Mouse (Mus musculus) spleen, adult 2 months (tissue): Measurements from ENCODE around the gene Tmem79. TPM values are rescaled to one million over a fixed set of nuclear protein-coding genes. Genes with fewer than 3 reads are reported as not detected.
"Not testable (repeated sequence)": the region's sequence is repeated elsewhere in the genome, so short reads cannot be mapped to it uniquely, and the experiment has no call there.

ENCODE experiments used
- DNase-seq, 2 experiments: peaks; one replicate each; pipeline versions ENCODE4 v3.0.0 to v3.0.0-alpha.2; 2012 to 2021; ENCODE audit warnings: low spot score in 2 of 2, low read depth in 1 of 2
- H3K27ac ChIP-seq: fragments of 200-500 bp; 2 replicates; pipeline ENCODE4 v1.5.1; 2012; ENCODE audit warnings: low read length, inconsistent platforms; ENCODE audit not compliant: insufficient read depth
- H3K27me3 ChIP-seq: fragments of 200-500 bp; 2 replicates; pipeline ENCODE4 v1.6.1; 2012; ENCODE audit warnings: mild to moderate bottlenecking, moderate library complexity, low read length, inconsistent platforms; ENCODE audit not compliant: control insufficient read depth, insufficient read depth
- H3K36me3 ChIP-seq: fragments of 200-500 bp; 2 replicates; pipeline ENCODE4 v1.6.1; 2012; ENCODE audit warnings: mild to moderate bottlenecking, low read length, inconsistent platforms; ENCODE audit not compliant: control insufficient read depth, insufficient read depth
- H3K4me1 ChIP-seq: fragments of 200-500 bp; 2 replicates; pipeline ENCODE4 v1.6.1; 2011; ENCODE audit warnings: inconsistent platforms; ENCODE audit not compliant: control insufficient read depth, insufficient read depth, insufficient read length
- H3K4me3 ChIP-seq: fragments of 200-500 bp; 2 replicates; pipeline ENCODE4 v1.5.1; 2011; ENCODE audit warnings: mild to moderate bottlenecking, inconsistent platforms; ENCODE audit not compliant: insufficient read depth, insufficient read length; ENCODE audit errors: extremely low read depth
- CTCF ChIP-seq: fragments of 200-500 bp; IDR thresholded peaks from 2 replicates; pipeline ENCODE4 v1.5.1; 2011; ENCODE audit warnings: mild to moderate bottlenecking, inconsistent platforms; ENCODE audit not compliant: insufficient read depth, insufficient read length, insufficient replicate concordance; ENCODE audit errors: extremely low read depth
- POLR2A ChIP-seq: fragments of 200-500 bp; IDR thresholded peaks from 2 replicates; pipeline ENCODE4 v1.6.1; 2011; ENCODE audit warnings: low read depth, low read length, inconsistent platforms
- WGBS: fragments of 180-500 bp; shearing (Covaris S2); methylation state at CpG from one replicate; pipeline ENCODE4 v1.1.7; 2018; 5-methylcytosine and 5-hydroxymethylcytosine counted together
- polyA plus RNA-seq: library from polyadenylated mRNA; depleted of rRNA; stranded (reverse); fragments of >200 nt; gene quantifications from 2 replicates; pipeline ENCODE4 v1.2.3, GENCODE M21; 2012; rRNA removed

The Tmem79 gene
- polyA plus RNA-seq, 1 experiment = 1.1 TPM

DNA sequence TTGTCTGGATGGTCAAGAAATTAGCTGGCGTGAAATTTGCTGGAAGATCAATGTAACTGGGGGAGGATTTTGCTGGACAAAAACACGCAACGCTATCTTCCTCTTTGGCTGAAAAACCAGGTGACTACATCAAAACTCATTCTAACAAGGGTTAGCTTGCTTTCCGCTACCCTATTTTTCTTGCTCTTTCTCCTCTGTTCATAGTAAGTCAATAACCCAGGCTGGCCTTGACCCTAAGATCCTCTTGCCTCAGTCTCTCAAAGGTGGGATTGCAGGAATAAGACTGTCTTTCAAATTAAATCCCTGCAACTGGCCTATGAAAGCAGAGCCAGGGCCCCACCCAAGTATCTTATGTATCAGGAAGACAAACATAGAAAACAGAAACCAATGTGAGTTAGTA lies 48.8 kb downstream of the Tmem79 start, which contains the start of gene Gm38392:
Gene Gm38392, minus strand, starts transcription at position 101 of the 400 bp plus-strand sequence.
- Histone ChIP-seq H3K4me3 (no peak within 1 kb of the TSS), H3K36me3 (no peaks in the 10 kb centered on the region; the same call in 1 of the 2 replicates), H3K27ac (no peak within 1 kb of the TSS), H3K4me1 (no peaks in the 10 kb centered on the region), H3K27me3 (no peaks in the 10 kb centered on the region)
- WGBS = 98% methylated on average over 4 of the region's 4 CpGs
- no peak for DNase-seq
- no peak for TF ChIP-seq POLR2A
- no peak for TF ChIP-seq CTCF

- not testable (repeated sequence) for H3K36me3 ChIP-seq, H3K27me3 ChIP-seq, H3K4me1 ChIP-seq, H3K4me3 ChIP-seq, DNase-seq, H3K27ac ChIP-seq
- WGBS = 93% methylated on average over 2 of the region's 2 CpGs
These were observed 50.4 kb downstream of the Tmem79 start for GRCm38 (mm10) chr3:88285565-88285895.

DNA sequence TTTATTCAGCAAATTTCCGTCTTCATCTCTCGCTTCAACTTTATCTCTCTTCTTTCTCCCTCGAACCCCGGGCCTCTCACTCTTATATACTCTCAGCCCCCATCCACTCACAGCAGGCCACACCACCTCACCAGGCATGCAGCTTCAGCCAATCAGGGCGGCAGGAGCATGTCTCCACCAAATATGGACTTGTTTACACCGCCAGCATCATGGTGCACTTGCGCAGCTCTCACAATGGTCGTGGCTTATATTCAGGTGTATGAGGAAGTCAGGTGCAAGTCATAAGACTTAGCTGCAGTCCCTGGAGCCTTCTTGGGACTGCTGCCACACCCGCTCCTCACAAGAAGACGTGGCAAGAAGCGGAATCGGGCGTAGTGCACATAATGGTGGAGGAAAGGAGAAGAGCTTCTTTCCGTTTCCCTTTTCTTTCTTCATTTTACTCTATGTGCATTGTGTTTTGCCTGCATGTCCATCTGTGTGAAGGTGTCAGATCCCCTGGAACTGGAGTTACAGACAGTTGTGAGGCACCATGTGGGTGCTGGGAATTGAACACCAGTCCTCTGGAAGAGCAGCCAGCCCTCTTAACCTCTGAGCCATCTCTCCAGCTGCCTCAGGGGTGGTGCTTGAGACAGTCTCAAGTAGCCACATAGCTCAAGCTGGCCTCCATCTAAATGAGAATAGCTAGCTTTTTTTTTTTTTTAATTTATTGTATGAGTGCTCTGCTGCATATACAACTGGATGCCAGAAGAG lies 51.0 kb downstream of the Tmem79 start:
- H3K27ac ChIP-seq, H3K4me1 ChIP-seq, H3K4me3 ChIP-seq, DNase-seq, H3K36me3 ChIP-seq, H3K27me3 ChIP-seq: not testable (repeated sequence)
- 92% methylated on average over 14 of the region's 14 CpGs for WGBS

- H3K27me3 ChIP-seq, H3K36me3 ChIP-seq, H3K4me3 ChIP-seq, H3K4me1 ChIP-seq, DNase-seq, H3K27ac ChIP-seq: not testable (repeated sequence)
- 87% methylated on average over 11 of the region's 11 CpGs for WGBS
These were observed 54.6 kb downstream of the Tmem79 start for GRCm38 (mm10) chr3:88281141-88281916.

DNA sequence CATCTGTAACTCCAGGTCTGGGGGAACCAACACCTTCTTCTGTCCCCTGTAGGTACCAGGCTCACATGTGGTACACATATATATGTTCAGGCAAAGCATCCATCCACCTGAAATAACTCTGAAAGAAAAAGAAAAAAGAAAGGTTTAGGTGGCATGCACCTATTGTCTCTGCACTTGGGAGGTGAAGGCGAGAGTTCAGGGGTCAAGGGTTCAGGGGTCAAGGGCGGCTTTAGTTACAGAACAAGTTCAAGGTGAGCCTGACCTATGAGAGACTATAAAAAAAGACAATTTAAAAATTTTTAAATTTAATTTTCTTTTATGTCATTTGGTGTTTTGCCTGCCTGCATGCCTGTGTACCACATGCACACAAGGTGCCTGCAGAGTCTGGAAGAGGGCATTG lies 55.9 kb downstream of the Tmem79 start:
- no peak for DNase-seq
- Histone ChIP-seq H3K4me3 (no peak overlapping the region), H3K27me3 (no peaks in the 10 kb centered on the region), H3K36me3 (no peaks in the 10 kb centered on the region), H3K27ac (no peak overlapping the region), H3K4me1 (no peaks in the 10 kb centered on the region)
- WGBS = 91% methylated on average over 2 of the region's 2 CpGs
- TF ChIP-seq POLR2A (no peak), CTCF (no peak)

Other genes with a start within 250 kb of the Tmem79 start
- 119 and 142 TPM in 2 replicates for gene Mef2d, start 193.8 kb downstream of the Tmem79 start, polyA plus RNA-seq
- gene Rhbg, start 81.4 kb downstream of the Tmem79 start, polyA plus RNA-seq = 0.21 and 0.29 TPM in 2 replicates
- gene Gm38392, start 48.9 kb downstream of the Tmem79 start, polyA plus RNA-seq = not detected in 2 replicates
- 1.7 and 2.1 TPM in 2 replicates for gene Tsacc, start 39.1 kb downstream of the Tmem79 start, polyA plus RNA-seq
- 72.2 and 77.4 TPM in 2 replicates for gene Cct3, start 39.0 kb downstream of the Tmem79 start, polyA plus RNA-seq
- 116 and 118 TPM in 2 replicates for gene Glmp, start 11.1 kb downstream of the Tmem79 start, polyA plus RNA-seq
- 64.6 and 70.3 TPM in 2 replicates for gene Smg5, start 112 bp upstream of the Tmem79 start, polyA plus RNA-seq
- gene Paqr6, start 28.4 kb upstream of the Tmem79 start, polyA plus RNA-seq = 4.3 and 4.4 TPM in 2 replicates
- 0.21 and 0.27 TPM in 2 replicates for gene Bglap3, start 36.6 kb upstream of the Tmem79 start, polyA plus RNA-seq
- gene Bglap2, start 42.6 kb upstream of the Tmem79 start, polyA plus RNA-seq = not detected in 2 replicates
- gene Bglap, start 48.3 kb upstream of the Tmem79 start, polyA plus RNA-seq = 0.41 and 0.43 TPM in 2 replicates
- 67.6 and 105 TPM in 2 replicates for gene Pmf1, start 74.2 kb upstream of the Tmem79 start, polyA plus RNA-seq
- gene Slc25a44, start 89.0 kb upstream of the Tmem79 start, polyA plus RNA-seq = 13.9 and 17.1 TPM in 2 replicates
- 54.3 and 67.0 TPM in 2 replicates for gene Sema4a, start 125.0 kb upstream of the Tmem79 start, polyA plus RNA-seq
- gene Lmna, start 173.8 kb upstream of the Tmem79 start, polyA plus RNA-seq = 51.3 and 72.3 TPM in 2 replicates
- gene Mex3a, start 196.2 kb upstream of the Tmem79 start, polyA plus RNA-seq = 1.00 and 1.0 TPM in 2 replicates
- gene Rab25, start 212.2 kb upstream of the Tmem79 start, polyA plus RNA-seq = 1.0 and 1.3 TPM in 2 replicates
- 104 and 141 TPM in 2 replicates for gene Lamtor2, start 216.9 kb upstream of the Tmem79 start, polyA plus RNA-seq
- gene Ubqln4, start 217.6 kb upstream of the Tmem79 start, polyA plus RNA-seq = 32.5 and 33.7 TPM in 2 replicates
- gene Ssr2, start 239.7 kb upstream of the Tmem79 start, polyA plus RNA-seq = 77.2 and 88.7 TPM in 2 replicates